Mouse (Mus musculus) ovary, postnatal 14 days (tissue): ENCODE measurements around the gene Erg.

Experiments
- DNase-seq: peaks from one replicate; pipeline ENCODE4 v3.0.0; 2022; ENCODE audit warnings: low spot score

Erg gene

DNA sequence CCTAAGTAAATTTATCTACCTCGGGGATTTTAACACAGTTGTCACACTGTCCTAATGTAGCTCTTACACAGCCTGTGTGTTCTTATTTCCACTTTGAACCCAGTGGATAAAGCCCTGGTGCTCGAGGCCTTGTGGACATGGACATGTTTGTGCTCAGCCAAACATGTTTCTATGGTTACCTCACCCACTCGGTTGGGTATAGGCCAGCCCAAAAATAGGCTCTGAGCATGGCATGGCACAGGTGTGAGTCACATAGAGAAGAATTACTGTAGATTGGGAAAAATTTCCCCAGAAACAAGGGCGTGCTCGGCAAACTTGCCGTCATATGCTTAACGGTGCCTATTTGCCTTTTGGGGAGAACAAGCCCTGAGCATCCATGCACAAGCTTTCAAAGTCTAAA is 146.1 kb downstream of the Erg start:
- DNase-seq, result no peak

DNA sequence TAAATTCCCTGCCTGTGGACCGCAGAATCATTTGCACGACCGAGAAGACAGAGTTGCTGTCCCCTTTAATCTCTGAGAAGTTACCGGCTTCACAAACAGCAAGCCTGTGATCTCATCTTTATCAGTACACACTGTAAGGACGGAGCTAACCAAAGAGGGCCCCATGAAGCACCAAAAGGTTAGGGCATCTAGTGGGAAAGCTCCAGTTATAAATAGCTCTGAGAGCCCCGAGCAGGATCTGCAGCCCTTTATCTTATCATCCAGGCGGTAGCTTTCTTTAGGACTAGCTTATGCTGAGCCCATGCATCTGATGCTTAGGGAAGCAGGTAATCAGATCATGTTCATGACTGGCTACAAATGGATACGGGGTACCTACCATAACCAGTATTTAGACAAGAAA is 146.6 kb downstream of the Erg start:
- no peak for DNase-seq

DNA sequence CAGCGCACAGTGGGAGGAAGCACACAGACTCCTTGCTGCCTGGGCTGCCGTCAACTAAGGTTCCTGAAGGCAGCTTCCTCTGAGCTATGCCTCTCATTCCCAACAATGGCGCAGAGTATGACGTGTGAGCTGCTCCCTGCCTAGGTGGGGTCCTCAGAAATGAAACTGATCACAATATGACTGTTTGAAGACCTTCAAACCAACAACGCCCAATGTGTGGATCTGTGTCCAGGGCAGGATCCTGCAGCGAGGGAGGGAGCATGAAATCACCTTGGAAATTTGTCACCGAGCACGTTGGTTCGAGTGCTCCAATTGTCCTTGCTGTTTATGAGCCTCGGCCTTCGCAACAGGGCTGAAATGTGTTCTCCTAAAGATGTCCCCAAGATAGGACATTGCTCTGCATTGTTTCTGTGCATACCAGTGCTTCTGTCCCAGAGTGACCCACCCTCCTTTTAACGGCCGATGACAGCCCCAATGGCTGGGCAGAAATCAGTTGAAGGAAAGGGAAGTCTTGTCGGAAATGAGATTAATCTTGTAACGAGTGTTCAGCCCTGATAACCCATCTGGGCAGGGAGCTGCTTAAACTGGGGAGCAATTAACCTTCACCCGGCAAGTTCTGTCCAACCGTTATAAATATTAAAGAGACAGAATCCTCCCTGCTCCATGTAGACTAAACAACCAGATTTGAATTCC is 147.4 kb downstream of the Erg start:
- DNase-seq, result no peak

DNA sequence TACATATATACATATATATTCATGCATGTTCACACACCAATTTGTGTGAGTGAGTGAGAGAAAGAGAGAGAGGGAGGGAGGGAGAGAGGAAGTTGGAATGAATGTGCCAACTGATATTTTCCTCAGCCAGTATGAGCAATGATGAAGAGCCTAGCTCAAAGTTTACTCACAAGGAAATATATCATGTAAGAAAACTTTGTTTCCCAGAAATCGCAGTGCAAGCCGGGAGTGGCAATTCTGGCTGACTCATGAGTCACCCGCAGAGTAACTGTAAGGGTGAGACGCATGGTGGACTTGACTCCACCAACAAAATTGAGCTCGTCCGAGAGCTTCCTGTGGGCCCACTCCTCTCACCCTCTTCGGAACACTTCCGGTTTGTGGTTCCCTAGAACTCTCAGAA is 149.8 kb downstream of the Erg start:
- no peak for DNase-seq

DNA sequence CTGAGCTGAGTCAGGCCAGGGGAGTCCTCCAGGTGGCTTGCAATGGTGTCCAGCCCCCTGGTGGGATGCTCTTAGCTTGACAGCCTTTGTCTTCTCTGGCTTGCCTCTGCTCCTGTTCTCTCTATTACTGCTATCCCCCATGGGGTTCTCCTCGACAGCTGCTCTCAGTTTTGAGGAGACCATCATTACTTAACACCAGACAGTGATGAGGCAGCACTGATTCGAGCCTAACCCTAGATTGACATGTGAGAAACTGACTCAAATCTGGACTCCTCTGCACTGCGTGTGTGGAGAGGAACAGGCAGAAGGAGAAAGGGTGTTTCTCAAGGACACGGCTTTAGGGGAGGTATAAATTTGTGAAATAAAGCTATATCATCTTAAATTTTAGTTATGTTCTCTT is 150.3 kb downstream of the Erg start:
- no peak for DNase-seq

DNA sequence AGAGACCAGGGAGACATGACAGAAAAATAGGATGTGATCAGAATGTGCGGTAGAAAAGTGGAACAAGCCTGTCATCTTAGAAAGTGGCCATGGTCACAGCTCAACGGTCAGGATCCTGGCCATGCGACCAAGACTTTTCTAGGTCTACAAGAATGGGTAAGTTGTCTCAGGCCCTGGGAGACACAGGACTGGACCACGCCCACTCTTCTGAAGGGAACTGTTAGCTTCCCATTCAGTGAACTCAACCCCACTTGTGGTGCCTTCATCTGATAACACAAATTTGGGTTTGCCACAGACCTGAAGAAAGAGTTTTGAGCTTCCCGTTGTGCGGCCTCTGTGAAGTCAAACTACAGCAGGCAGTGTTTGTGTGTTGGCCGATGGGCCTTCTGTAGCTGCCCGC is 152.0 kb downstream of the Erg start:
- no peak for DNase-seq

DNA sequence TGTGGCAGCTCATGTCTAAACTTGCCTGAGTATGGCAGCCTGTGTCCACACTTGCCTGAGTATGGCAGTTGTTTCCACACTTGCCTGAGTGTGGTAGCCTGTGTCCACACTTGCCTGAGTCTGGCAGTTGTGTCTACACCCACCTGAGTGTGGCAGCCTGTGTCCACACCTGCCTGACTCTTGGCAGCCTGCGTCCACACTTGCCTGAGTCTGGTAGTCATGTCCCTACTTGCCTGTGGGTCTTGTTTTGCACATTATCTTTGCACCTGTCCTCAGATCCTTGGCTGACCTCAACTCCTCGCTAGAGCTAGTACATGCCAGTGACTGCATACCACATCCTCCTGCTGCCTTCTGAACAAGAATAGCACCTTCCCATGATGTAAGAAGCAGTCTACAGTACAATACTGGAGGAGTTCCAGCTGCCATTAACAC is 153.8 kb downstream of the Erg start:
- no peak for DNase-seq

DNA sequence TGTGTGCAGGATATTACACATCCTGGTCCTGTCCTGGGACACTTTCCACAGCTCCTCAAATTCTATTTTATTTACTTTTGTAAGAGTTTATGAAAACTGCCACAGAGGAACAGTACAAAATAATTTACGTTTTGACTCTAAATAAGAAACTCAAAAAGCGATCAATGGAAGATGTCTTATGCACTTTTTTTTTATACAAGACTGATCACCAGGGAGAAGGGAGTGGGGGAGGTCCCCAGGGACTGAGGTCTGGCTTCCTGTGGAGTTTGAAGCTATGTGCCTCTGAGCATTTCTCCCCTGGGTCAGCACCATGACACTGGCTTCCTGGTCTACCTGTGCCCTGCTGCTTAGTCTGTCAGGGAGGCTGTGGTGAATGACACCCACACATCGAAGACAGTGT is 156.5 kb downstream of the Erg start:
- DNase-seq, result no peak

DNA sequence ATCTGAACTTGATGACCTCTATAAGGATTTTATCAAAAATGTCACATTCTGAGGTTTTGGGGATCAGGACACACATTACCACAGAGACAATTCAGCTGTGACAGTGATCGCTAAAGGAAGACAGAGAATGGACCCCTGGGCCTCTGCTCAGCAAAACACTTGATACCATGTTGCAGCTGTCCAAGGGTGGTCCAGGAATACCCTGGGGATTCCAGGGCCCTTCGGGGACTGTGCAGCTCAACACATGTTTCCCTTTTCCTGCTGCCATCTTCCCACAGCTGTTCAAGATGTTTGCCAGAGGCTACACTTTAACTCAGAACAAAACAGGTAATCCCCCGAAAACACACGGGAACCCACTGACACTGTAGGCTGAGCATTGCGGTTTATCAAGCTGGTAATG is 158.2 kb downstream of the Erg start:
- no peak for DNase-seq

DNA sequence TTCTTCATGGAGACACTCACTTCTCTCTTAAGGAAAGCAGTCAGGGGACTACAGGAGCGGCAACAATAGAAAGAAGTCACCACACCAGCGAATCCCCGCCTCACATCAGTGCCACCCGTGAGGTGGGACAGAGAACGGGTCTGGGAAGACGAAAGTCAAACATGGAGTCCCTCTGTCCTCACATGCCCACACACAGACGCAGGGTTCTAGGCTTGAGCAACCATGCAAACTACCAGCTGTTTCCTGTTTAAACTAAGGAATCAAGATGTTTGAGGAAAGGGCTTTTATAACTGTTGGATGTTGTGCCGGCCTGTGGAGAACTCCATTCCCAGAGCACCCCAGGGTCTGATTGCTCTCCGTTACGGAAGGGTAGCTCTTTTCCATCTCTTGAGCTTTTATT is 158.9 kb downstream of the Erg start:
- DNase-seq, result no peak

DNA sequence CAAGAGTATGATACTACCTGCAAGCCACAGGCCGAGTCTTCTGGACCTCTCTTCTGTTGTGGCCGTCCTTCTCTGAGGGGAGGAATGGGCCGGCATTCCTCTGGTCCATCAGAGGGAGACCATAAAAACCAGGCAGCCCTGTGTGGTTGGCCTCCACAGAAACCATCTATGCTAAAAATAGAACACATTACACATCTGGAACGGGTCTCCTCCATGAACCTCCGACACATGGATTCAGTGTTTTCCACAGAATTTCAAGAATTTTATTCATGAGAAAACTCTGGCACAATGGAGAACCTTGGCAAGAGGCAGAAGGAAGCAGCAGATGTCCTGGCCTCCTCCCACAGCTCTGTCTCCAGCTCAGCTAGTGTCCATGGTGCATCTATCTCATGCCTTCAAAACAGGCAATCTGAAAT is 163.7 kb downstream of the Erg start:
- DNase-seq, result no peak

DNA sequence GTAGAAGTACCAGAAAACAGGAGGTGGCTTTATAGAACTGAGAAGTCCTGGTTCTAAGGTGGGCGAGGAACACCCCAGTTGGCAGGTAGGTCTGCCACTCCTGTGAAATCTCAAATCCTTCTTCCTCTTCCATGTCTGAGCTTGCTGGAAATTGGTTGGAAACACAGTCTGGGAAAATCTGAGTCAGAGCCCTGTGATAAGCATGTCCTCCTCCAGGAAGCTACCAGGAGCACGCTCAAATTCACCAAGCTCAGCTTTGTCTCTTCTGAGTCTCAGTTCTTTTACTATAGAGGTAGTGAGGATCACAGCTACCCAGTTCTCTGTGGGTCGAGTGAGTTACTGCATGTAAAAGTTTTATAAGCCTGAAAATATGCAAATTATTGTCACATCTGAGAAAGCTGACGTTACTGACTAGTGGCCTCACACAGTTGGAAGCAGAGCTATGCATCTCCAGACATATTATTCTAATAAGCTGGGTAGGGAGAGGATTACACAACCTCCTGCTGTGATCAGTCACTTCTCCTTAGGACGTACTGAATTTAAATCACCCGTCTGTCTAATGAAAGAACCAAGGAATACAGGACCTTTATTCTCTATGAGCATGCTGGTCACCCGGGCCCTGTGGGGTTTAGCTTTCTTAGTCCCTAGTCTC is 165.0 kb downstream of the Erg start:
- no peak for DNase-seq

DNA sequence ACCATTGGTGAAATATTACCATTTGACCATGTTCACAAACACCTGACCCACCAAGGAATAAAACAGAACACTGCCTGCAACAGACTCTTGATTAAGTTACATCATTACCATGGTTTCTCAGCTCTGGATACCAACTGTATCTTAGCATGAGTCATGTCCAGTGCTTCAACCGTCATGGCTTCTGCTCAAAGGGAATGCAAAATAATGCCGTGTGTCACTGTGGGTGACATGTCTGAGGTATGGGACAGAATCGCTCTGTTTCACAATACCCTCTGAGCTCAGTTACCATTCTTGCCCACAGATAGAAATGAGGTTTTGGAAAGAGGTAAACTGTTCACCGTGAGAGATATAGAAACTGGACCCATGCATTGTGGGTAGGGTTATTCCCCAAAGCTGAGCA is 170.5 kb downstream of the Erg start:
- DNase-seq, result no peak

DNA sequence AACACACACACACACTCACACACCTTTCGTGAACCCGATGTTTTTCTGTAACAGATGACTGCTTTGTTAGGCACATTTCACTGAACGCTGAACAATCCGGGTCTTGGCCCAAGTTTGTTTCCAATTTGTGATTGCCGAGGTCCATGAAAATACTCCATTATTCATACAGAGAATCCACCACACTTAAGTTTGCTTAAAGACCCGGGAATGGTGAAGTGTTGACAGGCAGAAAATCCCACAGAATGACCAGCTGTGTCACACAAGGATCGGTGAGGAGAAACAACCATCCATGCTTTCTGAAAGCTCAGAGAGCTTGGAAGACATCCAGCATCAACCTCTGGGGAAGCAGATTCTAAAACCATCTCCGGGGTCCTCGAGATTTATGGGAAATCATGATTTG is 171.0 kb downstream of the Erg start:
- DNase-seq, result no peak

DNA sequence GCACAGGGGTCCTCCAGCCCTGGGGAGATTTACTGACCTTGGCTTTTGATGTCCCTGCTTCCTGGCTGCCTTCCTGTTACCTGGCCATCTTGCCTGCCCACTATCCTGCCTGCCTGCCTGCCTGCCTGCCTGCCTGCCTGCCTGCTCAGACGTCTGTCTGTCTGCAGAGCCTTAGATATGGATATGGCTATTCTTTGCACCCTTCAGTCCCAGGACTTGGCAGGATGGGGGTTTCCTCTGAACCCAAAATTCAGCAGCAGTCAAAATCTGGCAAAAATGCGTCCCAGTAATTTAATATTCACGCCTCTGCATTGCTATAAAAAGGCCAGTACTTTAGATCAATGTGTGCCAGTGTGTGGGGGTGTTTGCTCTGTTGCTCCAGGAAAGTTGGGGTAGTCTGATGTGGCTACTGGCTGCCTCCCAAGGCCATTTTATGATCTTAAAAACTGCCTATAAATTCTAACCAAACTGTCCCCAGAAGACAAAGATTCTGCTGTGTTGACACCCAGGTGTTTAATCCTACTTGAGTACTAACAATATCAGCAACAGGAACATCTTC is 172.9 kb downstream of the Erg start:
- DNase-seq, result no peak

DNA sequence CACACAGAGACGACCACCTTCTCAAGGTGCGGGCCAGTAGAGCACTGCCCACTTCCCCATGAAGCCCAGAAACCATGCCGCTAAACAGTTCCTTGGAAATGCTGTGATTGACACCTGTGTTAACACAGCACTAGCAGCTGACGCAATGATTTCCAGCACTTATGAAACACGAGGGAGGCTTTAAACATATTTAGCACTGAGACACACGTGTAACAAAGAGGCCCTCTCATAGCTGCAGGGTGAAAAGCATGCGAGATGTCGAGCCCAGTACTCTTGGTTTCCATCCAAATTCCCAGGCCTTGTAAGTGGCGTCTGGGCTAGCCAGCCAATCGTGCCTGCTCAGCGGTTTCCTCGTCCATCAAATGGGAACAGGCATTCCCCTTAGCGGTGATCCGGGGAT is 178.3 kb downstream of the Erg start:
- no peak for DNase-seq

DNA sequence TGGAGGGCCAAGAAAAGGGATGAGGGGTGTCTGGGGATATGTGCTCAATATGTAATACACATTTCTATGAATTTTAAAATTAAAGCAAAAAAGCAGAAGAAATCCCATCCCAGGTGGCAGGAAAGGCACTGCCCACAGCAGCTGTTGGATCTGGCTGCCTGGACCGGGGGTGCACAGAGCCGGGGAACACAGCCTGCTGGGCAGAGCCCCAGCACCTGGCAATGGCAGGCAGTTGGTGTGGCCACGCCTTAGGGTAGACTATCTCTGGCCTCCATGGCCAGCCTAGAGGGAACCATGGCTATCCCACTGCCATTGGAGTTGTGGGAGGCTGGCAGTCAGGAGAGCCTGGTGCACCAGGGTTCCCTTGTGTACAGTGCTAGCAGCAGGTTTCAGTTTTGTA is 180.9 kb downstream of the Erg start:
- DNase-seq, result no peak

DNA sequence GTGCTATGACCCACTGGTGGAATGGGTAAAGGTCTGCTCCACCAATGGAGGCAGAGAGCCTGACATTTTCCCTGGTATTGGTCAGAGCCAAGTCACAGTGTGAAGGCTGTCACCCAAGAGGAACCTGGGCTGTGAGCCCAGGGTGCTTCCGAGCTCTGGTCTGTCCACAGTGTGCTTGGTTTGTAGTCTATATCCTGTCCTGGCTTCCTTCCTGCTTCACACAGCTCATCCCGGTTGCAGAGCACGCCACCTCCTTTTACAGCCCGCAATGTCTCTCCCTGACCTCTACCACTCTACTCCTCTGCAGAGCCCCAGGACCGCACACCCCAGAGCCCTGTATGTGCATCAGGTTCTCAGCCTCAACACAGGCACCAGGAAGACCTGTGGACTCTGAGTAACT is 182.9 kb downstream of the Erg start:
- DNase-seq, result no peak

DNA sequence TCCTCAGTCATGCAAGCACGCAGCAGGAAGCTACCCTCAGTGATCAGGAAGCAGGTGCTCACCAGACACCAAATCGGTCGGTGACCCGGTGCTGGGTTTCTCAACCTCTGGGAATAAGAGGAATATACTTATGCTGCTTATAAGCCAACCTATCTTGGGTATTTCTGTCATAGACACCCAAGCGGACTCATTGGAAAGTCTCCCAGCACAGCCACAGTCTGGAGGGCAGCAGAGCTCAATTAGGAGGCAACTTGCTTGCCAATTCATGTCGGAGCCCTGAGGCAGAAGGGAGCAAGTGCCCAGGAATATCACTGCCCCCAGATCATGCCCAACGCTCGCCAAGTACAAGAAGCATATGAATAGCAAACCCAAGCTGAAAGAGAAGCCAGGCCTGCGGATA is 184.5 kb downstream of the Erg start:
- no peak for DNase-seq

DNA sequence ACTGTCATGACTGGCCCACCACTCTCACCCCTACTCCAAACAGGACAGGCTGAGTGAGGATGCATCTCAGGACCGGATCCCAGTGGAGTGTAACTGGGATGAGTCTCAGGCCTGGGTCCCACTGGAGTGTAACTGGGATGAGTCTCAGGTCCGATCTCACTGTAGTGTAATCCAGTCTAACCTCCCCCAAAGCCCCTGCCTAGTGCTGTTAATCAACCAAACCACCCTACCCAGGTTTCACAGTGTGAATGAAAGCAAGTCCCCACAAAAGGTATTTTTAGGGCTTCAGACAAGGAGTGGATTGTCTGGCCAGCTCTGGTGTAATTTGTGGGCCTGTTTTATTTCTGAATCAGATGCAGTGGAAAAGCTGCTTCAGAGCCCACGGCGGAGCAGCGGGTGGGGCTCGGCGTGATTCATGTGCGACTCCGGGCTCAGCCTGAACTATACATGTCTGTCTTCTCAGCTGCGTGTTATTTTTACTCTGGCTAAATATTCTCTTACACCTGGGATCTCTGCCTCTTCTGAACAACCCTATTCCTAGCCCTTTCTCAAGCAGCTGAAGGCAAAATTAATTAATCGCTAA is 187.5 kb downstream of the Erg start:
- no peak for DNase-seq

DNA sequence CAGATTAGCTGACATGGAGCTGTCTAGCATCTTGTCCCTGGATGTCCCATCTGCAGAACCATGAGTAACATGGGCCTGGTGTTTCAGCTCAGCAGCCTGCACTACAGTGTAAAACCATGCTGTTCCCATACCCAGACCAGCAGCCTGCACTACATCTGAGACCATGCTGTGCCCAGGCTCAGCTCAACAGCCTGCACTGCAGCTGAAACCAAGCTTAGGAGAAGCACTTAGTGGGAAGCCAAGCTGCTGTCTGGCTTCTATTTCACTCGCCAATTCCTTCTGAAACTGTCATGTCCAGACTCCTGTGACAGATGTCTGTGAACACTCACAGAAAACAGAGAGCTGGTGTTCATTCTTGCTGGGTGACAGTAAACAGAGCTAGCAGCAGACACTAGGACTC is 195.6 kb downstream of the Erg start:
- no peak for DNase-seq

DNA sequence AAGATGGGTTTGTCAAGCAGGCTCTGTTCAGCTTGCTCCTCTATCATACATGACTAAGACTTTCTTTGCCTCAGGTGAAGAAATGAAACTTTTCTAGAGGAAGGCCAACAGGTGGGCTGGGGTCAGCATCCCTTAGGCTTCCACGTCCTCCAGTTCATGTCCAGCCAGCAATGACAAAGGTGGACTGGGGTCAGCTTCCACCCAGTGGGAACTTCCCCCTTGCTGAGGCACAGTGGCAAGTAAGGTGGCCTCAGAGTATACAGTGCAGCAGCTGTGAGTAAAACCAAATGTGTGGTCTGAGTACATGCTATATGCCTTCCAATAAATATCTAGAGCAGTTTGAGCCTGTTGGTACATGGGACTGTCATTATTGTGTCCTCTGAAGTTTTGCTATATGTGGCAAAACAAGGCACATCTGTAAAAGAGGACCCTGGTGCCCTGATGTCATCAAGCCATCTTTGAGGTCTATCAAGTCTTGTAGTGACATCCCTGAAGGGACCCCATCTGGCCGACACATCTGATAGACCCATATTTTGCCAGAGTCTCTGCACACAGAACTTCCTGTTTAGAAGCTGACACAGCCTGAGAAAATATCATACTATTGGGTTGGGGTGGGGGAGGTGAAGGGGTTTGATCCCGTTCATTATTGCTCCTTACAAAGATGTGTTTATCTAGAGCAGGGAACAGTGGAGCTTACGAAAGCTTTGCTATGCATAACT is 197.4 kb downstream of the Erg start:
- DNase-seq, result no peak

DNA sequence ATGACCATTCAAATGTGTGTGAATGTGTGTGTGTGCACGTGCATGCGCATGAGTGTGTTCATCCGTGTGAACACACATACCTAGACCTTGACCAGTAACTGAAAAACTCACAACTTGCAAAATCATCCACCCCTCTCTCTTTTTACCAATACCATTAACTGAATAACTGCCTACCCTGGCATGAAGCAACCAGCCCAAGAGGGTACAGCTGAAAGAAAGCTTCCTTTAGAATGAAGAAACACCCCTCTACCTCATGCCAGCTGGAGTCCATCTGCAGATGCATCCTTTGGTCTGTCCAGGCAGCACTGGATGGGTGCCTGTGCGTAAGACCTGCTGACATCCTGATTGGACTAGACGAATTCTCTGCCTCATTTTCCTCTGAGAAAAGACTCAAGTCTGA is 198.1 kb downstream of the Erg start:
- DNase-seq, result no peak
